Mouse (Mus musculus) kidney, postnatal 25 days (tissue): ENCODE data around the gene Cox17.

Source experiments
- DNase-seq, 2 experiments: peaks; one replicate each; pipeline ENCODE4 v3.0.0; 2021; ENCODE audit warnings: mixed read lengths in 2 of 2

Cox17 gene

GRCm38 (mm10) chr16:38395060-38395730, 48.4 kb downstream of the Cox17 start:
- no peak for DNase-seq

GRCm38 (mm10) chr16:38396155-38396554, 49.4 kb downstream of the Cox17 start:
- DNase-seq, result peak; percentile 76

- peak; percentile 74 to 87 for DNase-seq
These were observed 51.5 kb downstream of the Cox17 start for GRCm38 (mm10) chr16:38398266-38398665.

- DNase-seq, result no peak
These were observed 52.3 kb downstream of the Cox17 start for GRCm38 (mm10) chr16:38399076-38399475.

- peak; percentile 49 to 82 for DNase-seq
These were observed 52.9 kb downstream of the Cox17 start for GRCm38 (mm10) chr16:38399531-38400231.

- no peak for DNase-seq
These were observed 53.6 kb downstream of the Cox17 start for GRCm38 (mm10) chr16:38400311-38400960.

- DNase-seq, result no peak
These were observed 54.7 kb downstream of the Cox17 start for GRCm38 (mm10) chr16:38401468-38401867.
